Mouse (Mus musculus) spleen, postnatal 36 days (tissue): ENCODE results near the gene Mrrf.

ENCODE experiments used
- DNase-seq, 2 experiments: peaks; one replicate each; pipeline ENCODE4 v3.0.0; 2022; ENCODE audit warnings: low spot score in 2 of 2, mixed read lengths in 1 of 2

Mrrf gene

GRCm38 (mm10) chr2:36200813-36201212, 64.6 kb downstream of the Mrrf start:
- DNase-seq = no peak

DNA sequence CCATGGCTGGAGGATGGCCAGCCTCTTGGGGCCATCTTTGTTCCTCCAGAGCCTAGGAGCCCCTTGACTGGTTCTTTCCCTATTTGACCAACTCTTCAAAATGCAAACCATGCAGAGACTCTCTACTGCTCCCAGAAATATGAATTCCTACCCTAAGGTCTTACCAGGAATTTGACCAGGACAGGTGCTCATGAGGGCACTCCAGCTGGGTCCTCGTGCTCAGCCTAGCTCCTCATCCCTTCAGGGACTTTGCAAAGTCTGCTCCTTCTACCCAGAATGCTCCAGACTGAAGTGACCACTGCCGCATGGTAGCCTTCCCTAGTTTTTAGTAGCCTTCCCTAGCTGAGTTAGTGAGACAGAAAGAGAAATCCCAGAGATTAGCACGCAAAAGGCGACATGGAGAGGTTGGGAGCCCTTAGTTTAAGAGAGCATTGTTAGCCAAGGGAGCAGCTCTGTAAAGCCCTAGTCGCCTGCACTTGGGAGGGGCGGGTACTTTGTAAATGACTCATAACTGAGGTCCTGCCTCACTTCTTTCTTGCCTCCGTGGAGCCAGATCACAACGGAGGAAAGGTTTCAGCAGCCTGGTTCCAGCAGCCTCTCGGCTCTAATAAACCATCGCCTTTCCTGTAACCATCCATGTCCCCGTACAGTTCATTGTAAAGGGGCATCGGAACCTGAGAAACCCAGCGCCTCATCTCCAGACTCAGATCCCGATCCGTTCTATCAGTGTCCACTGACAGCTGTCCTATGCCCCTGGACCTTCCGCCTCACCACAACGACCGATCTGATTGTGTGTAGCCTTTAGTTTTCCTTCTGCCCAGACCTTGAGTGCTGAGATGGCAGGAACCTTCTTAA, 65.8 kb downstream of the Mrrf start:
- no peak for DNase-seq

DNA sequence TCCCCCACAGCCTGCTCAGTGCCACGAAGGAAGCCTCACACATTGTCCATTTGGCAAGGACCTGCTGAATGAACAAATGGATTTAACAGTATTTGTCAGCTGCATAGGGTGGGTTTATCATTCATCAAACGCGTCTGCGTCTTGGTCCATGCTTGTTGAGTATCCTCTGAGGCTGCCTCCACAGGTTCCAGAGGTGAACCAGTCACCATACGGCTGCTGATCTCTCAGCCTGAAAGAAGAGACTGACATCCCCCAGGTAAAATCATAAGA, 66.4 kb downstream of the Mrrf start:
- DNase-seq = no peak

DNA sequence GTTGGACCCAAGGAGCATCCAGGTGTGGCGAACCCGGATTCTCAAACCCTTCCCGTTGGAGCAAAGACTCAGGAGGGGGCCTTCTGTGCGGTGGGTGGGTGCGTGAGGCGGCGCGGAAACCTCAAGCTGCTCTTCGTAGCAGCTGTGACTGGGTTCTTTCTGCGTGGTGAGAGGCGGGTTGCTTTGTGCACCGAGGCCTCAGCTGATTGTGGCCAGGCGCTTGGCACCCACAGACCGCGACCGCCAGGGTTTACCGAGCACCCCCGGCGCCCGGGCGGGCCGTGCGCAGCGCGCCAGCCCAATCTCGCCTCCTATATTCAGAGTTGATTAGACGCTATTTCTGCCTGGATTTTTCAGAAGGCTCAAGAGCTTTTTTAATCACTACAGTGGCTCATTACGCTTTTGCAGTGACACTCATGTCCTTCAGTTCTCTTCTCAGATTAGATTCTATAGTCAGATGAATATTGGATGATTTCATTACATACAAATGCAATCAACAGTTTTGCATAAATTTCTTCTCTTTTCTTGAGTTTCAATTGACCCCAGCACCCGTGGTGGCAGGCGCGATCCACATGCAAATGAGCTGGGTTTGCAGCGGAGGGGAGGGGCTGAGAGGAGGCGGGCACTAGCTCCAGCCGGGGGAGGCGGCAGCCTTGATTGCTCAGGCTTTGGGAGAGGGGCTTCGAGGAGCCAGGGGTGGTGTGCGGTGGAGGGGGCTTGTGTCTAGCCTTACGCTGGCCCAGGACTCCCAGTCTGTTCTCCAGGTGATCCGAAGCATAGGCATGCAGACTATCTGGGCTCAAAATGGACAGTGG, 67.0 kb downstream of the Mrrf start:
- DNase-seq = peak; percentile 44 to 57

- DNase-seq = no peak
Measured at GRCm38 (mm10) chr2:36204595-36204994, 68.4 kb downstream of the Mrrf start.

- no peak for DNase-seq
Measured at GRCm38 (mm10) chr2:36207071-36207470, 70.9 kb downstream of the Mrrf start.

- no peak for DNase-seq
Measured at GRCm38 (mm10) chr2:36210796-36211195, 74.6 kb downstream of the Mrrf start.

DNA sequence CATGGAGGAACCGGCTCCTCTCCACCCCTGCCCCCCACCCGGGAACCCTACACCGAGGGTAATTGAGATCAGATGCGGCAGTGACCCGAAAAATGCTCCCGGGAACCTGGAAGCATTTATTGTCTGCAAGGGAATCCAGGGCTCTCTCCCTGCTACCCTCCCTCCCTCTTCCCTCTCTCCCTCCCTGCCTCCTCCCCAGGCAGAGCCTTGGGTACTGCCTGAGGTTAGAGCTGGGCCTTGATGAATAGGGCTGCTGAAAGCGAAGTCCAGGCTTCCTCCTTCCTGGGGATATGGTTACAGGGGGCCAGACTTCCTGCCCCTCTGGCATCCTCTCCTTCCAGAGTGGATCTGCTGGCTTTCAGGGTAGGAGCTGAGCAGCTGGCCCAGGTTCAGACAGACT, 75.6 kb downstream of the Mrrf start:
- DNase-seq = no peak

DNA sequence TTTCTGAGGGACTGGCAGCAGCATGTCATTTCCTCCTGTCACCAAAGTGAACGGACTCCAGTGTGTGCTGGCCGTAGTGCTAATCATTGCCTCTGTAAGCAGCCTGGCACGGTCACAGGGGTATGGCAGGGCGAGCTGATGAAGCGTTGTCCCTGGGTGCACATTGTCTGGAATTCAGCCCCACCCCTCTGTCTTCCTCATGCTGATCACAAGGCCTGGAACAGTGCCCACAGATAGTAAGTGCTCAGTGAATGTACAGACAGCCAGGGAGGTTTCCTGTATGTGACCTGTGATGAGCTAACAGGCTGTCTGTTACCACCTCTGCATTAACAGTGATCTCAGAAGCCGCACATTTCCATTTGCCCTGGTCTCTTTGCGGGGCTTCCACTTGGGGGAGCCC, 76.9 kb downstream of the Mrrf start:
- no peak for DNase-seq

- peak; percentile 56 to 65 for DNase-seq
Measured at GRCm38 (mm10) chr2:36214023-36214422, 77.8 kb downstream of the Mrrf start.

- no peak for DNase-seq
Measured at GRCm38 (mm10) chr2:36214425-36214824, 78.2 kb downstream of the Mrrf start.

DNA sequence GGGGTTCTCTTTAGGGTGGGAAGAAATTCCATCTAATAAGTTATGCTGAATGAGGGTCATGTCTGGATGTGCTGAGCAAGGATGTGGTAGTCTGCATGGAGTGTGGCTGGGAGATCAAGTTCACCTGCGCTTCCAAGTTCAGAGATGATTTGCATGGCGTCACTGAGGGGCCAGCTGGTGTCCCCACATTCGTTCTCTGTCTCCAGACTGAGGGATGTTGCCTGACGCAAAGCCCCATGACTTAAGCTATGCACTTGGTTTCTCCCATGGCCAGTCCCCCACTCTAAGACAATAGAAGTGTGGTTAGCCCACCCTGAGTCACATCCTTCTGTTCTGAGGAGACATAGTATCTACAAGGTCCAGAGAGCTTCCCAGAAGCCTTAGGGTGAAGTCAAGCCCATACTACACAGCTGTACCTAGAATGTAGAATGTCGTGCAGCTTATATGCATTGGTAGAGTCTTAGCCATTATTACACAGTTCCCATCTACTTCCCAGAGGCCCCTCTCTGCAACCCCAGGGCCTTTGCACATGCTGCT, 79.1 kb downstream of the Mrrf start:
- DNase-seq = no peak

DNA sequence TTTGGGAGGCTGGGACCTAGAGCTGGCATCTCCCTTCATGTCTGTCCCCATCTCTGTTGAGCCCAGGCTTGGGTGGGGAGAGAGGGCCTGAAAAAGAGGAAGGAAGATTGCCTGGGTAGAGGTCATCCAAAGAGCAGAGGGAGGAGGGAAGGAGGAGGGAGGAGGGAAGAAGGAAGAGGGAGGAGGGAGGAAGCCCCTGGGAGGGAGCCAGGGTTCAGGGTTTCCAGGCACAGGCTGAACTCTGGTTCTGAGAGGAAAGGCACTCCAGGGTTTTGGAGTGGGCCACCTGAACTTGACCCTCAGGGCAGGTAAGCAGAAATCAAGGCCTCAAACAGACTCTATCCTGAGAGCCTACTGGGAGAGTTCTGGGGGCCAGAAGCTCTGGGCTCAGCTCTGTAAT, 80.4 kb downstream of the Mrrf start:
- peak; percentile 6 to 27 for DNase-seq

GRCm38 (mm10) chr2:36216953-36217573, 80.9 kb downstream of the Mrrf start:
- DNase-seq = peak; percentile 17 to 31

GRCm38 (mm10) chr2:36217692-36218233, 81.6 kb downstream of the Mrrf start:
- no peak for DNase-seq

GRCm38 (mm10) chr2:36220106-36220505, 83.9 kb downstream of the Mrrf start:
- no peak for DNase-seq

DNA sequence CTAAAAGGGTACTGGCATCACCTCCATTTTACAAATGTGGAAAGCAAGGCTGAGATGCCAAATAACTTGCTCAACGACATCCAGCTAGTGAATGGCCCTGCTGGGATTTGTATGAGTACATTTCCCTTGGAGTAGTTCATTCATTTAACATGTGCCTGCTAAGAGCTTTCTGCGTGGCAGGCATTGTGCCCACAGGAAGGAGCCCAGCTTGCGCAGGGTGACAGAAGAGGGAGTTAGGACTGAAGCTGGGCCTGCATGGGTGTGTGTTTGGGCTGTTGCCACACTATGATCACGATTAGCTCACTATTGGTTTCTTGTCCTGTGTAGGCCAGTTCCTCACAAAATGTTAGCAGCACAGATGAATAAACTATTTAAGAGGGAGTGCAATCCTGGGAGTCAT, 84.7 kb downstream of the Mrrf start:
- no peak for DNase-seq

GRCm38 (mm10) chr2:36222168-36222848, 86.1 kb downstream of the Mrrf start:
- DNase-seq = no peak

- no peak for DNase-seq
Measured at GRCm38 (mm10) chr2:36223436-36223835, 87.2 kb downstream of the Mrrf start.

DNA sequence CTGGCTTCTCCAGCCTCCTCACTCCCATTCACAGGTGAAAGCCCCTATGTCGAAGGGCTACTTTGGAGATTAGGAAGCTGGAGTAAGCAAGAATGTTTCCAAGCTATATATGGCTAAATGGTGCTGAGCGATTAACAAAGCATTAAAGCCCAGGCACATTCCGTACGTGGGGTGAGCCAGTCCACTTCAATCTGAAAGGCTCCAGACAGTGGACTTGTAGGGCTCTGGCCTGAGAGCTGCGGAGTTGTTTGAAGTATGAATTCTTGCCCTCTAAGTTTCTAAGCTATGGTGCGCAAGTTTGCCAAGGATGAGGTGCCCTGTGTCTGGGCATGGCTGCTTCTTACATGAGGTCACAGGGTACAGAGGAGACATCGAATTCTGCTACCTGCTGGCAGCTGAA, 88.0 kb downstream of the Mrrf start:
- DNase-seq = no peak

- no peak for DNase-seq
Measured at GRCm38 (mm10) chr2:36224599-36224998, 88.4 kb downstream of the Mrrf start.

DNA sequence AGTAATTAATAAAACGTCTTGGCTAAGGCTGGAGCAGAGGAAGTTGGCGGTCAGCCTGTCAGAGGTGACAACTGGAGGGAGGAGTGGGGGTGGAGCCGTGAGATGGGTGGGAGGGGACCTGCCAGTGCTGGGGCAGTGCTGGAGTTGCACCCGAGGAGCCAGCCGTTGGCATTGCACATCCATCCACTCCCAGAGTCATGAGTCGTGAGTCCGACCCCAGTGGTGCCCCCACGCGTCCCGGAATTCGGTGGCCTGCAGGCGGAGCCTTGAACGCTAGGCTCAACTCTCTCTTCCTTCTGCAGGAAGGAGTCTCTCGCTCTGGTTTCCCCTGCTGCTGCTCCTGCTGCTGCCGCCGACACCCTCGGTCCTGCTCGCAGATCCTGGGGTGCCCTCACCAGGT, 94.2 kb downstream of the Mrrf start, which contains the start of gene Ptgs1:
Ptgs1 (plus strand) TSS at position 61 of the 400 bp plus-strand sequence.
- DNase-seq = peak; percentile 24 to 48
